Mouse (Mus musculus) CH12.LX (cell line): ENCODE data around the gene Acadl.
A peak's percentile ranks its signal among the peaks of the same experiment; 100 is the strongest.

ENCODE experiments used
- BHLHE40 ChIP-seq: IDR thresholded peaks from 2 replicates; pipeline ENCODE4 v1.6.1; 2011; ENCODE audit warnings: mild to moderate bottlenecking, low read depth, low read length, improper control_type of control experiment
- CTCF ChIP-seq, 2 experiments: IDR thresholded peaks in 1 of 2; conservative IDR thresholded peaks in 1 of 2; 2 replicates each; pipeline ENCODE4 v1.5.1; 2011 to 2012; ENCODE audit warnings: low read depth in 2 of 2, low read length in 2 of 2, improper control_type of control experiment in 1 of 2, inconsistent platforms in 1 of 2, mild to moderate bottlenecking in 1 of 2, moderate library complexity in 1 of 2
- ELF1 ChIP-seq: IDR thresholded peaks from 2 replicates; pipeline ENCODE4 v1.6.1; 2014; ENCODE audit warnings: low read depth, mild to moderate bottlenecking, inconsistent platforms, low read length, improper control_type of control experiment
- EP300 ChIP-seq: IDR thresholded peaks from 2 replicates; pipeline ENCODE4 v1.6.1; 2011; ENCODE audit warnings: low read length, improper control_type of control experiment
- HCFC1 ChIP-seq: IDR thresholded peaks from 2 replicates; pipeline ENCODE4 v1.6.1; 2012; ENCODE audit warnings: low read depth, mild to moderate bottlenecking, inconsistent platforms, low read length, improper control_type of control experiment
- JUN ChIP-seq: IDR thresholded peaks from 2 replicates; pipeline ENCODE4 v1.6.1; 2011; ENCODE audit warnings: low read depth, mild to moderate bottlenecking, low read length, improper control_type of control experiment, moderate library complexity; ENCODE audit not compliant: insufficient read depth
- MAX ChIP-seq: IDR thresholded peaks from 2 replicates; pipeline ENCODE4 v1.6.1; 2011; ENCODE audit warnings: low read length, improper control_type of control experiment
- MEF2A ChIP-seq: IDR thresholded peaks from 2 replicates; pipeline ENCODE4 v1.6.1; 2014; ENCODE audit warnings: low read depth, mild to moderate bottlenecking, inconsistent platforms, low read length, improper control_type of control experiment, borderline replicate concordance
- NRF1 ChIP-seq: IDR thresholded peaks from 2 replicates; pipeline ENCODE4 v1.6.1; 2014; ENCODE audit warnings: low read depth, mild to moderate bottlenecking, inconsistent platforms, low read length, improper control_type of control experiment, moderate library complexity
- POLR2A ChIP-seq: IDR thresholded peaks from 2 replicates; pipeline ENCODE4 v1.6.1; 2011; ENCODE audit warnings: low read depth, mild to moderate bottlenecking, improper control_type of control experiment, low read length
- RAD21 ChIP-seq: IDR thresholded peaks from 2 replicates; pipeline ENCODE4 v1.6.1; 2011; ENCODE audit warnings: low read depth, mild to moderate bottlenecking, low read length, improper control_type of control experiment, moderate library complexity
- TBP ChIP-seq: conservative IDR thresholded peaks from 2 replicates; pipeline ENCODE4 v1.6.1; 2011; ENCODE audit warnings: low read depth, low read length, improper control_type of control experiment
- TCF12 ChIP-seq: IDR thresholded peaks from 2 replicates; pipeline ENCODE4 v1.6.1; 2014; ENCODE audit warnings: low read depth, mild to moderate bottlenecking, inconsistent platforms, low read length, improper control_type of control experiment
- USF1 ChIP-seq: IDR thresholded peaks from 2 replicates; pipeline ENCODE4 v1.6.1; 2014; ENCODE audit warnings: low read depth, mild to moderate bottlenecking, inconsistent platforms, low read length, improper control_type of control experiment

GRCm38 (mm10) chr1:66805408-66805807 lies 57.7 kb downstream of the Acadl start:
- no peak for TF ChIP-seq NRF1
- no peak for TF ChIP-seq BHLHE40
- no peak for TF ChIP-seq TCF12
- no peak for TF ChIP-seq HCFC1
- no peak for TF ChIP-seq JUN
- no peak for TF ChIP-seq TBP
- peak in 1 of 2 experiments; percentile 21; a peak in 3 of 4 replicates for TF ChIP-seq CTCF (conservative IDR thresholded peaks at IDR 0.05 in 1 of 2, IDR thresholded peaks at IDR 0.05 in 1 of 2; ENCODE audit: low read depth in 2 of 2, low read length in 2 of 2)
- no peak for TF ChIP-seq ELF1
- no peak for TF ChIP-seq MEF2A
- TF ChIP-seq MAX, result no peak
- TF ChIP-seq POLR2A, result no peak
- TF ChIP-seq RAD21, result no peak
- TF ChIP-seq EP300, result no peak
- no peak for TF ChIP-seq USF1
